Mouse (Mus musculus): ENCODE data around the gene Nlk. TPM values are rescaled to one million over a fixed set of nuclear protein-coding genes. Genes with fewer than 3 reads are reported as not detected.
"Not testable (repeated sequence)": the region's sequence is repeated elsewhere in the genome, so short reads cannot be mapped to it uniquely, and the experiment has no call there.

Gene Nlk
- polyA plus RNA-seq, 1 experiment from 2014 or later, result 25.8 TPM

GRCm38 (mm10) chr11:78536080-78536689 is 161.0 kb downstream of the Nlk start, which contains the start of the genes Tnfaip1 and Ift20:
Tnfaip1 (minus strand) TSS chr11:78536332.
Ift20 (plus strand) TSS chr11:78536361.
- DNase-seq (ENCODE audit: low spot score, missing footprints) (peak; percentile 99), ATAC-seq (ENCODE audit: low FRiP score) (peak; percentile 98)
- under 1% methylated on average over 52 of the region's 52 CpGs for WGBS
- Histone ChIP-seq H3K4me1 (ENCODE audit: control insufficient read depth, insufficient read depth, low read length) (peaks cover 17% of the 10 kb centered on the region), H3K27me3 (ENCODE audit: control insufficient read depth, insufficient read depth, low read length) (no peaks in the 10 kb centered on the region), H3K36me3 (ENCODE audit: control insufficient read depth, insufficient read depth, low read length) (peaks cover 5% of the 10 kb centered on the region; the same call in 1 of the 2 replicates), H3K4me2 (peak within 1 kb of the TSS; percentile 92), H3K9ac (ENCODE audit: low read length) (peak within 1 kb of the TSS; percentile 83), H3K4me3 (ENCODE audit: low read depth, low read length) (peak within 1 kb of the TSS; percentile 82), H3K9me3 (ENCODE audit: control insufficient read depth, low read length) (no peaks in the 10 kb centered on the region), H3K27ac (ENCODE audit: low read depth, low read length) (peak within 1 kb of the TSS; percentile 74)

GRCm38 (mm10) chr11:78535376-78536079 is 161.6 kb downstream of the Nlk start:
- H3K9me3 ChIP-seq (ENCODE audit: control insufficient read depth, low read length), result no peaks in the 10 kb centered on the region
- H3K4me1 ChIP-seq (ENCODE audit: control insufficient read depth, insufficient read depth, low read length), result peaks cover 17% of the 10 kb centered on the region
- WGBS, result 1% methylated on average over 23 of the region's 23 CpGs
- DNase-seq (ENCODE audit: low spot score, missing footprints) (peak; percentile 89), ATAC-seq (ENCODE audit: low FRiP score) (peak; percentile 23)
- peak overlapping the region; percentile 83 for H3K9ac ChIP-seq (ENCODE audit: low read length)
- H3K36me3 ChIP-seq (ENCODE audit: control insufficient read depth, insufficient read depth, low read length), result peaks cover 5% of the 10 kb centered on the region; the same call in 1 of the 2 replicates
- peak overlapping the region; percentile 81 for H3K4me2 ChIP-seq
- peak overlapping the region; percentile 74 for H3K27ac ChIP-seq (ENCODE audit: low read depth, low read length)
- peak overlapping the region; percentile 82 for H3K4me3 ChIP-seq (ENCODE audit: low read depth, low read length)
- no peaks in the 10 kb centered on the region for H3K27me3 ChIP-seq (ENCODE audit: control insufficient read depth, insufficient read depth, low read length)

DNA sequence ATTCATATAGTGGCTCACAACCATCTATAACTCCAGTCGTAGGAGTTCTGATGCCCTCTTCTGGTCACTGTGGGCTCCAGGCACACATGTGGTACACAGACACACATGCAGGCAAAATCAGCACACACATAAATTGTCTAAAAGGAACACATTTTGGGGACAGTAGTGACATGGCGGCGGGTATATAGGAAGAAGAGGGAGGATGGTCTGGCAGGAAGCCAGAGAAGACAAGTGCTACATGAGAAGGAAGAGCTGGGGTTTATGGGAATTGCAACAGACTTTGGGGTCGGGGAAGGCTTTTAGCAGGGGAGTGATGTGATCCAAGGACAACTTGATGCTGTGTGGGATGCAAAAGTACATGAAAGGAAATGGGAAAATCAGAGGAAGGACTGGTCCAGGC is 162.7 kb downstream of the Nlk start:
- 90% methylated on average over 4 of the region's 4 CpGs for WGBS
- H3K4me1 ChIP-seq (ENCODE audit: control insufficient read depth, insufficient read depth, low read length), result peaks cover 17% of the 10 kb centered on the region
- H3K36me3 ChIP-seq (ENCODE audit: control insufficient read depth, insufficient read depth, low read length), result peaks cover 6% of the 10 kb centered on the region; the same call in 1 of the 2 replicates
- H3K9me3 ChIP-seq (ENCODE audit: control insufficient read depth, low read length), result no peaks in the 10 kb centered on the region
- no peak for DNase-seq (ENCODE audit: low spot score, missing footprints)
- no peak for ATAC-seq (ENCODE audit: low FRiP score)
- no peak overlapping the region for H3K4me3 ChIP-seq (ENCODE audit: low read depth, low read length)
- H3K4me2 ChIP-seq, result peak overlapping the region; percentile 81; the same call in 1 of the 2 replicates
- H3K27me3 ChIP-seq (ENCODE audit: control insufficient read depth, insufficient read depth, low read length), result no peaks in the 10 kb centered on the region
- no peak overlapping the region for H3K9ac ChIP-seq (ENCODE audit: low read length)
- H3K27ac ChIP-seq (ENCODE audit: low read depth, low read length), result no peak overlapping the region

- not testable (repeated sequence) for DNase-seq (ENCODE audit: low spot score, missing footprints); H3K4me2 ChIP-seq; H3K27ac ChIP-seq (ENCODE audit: low read depth, low read length); H3K4me3 ChIP-seq (ENCODE audit: low read depth, low read length); H3K27me3 ChIP-seq (ENCODE audit: control insufficient read depth, insufficient read depth, low read length); H3K9ac ChIP-seq (ENCODE audit: low read length); ATAC-seq (ENCODE audit: low FRiP score); H3K9me3 ChIP-seq (ENCODE audit: control insufficient read depth, low read length); H3K4me1 ChIP-seq (ENCODE audit: control insufficient read depth, insufficient read depth, low read length)
- 89% methylated on average over 10 of the region's 10 CpGs for WGBS
- H3K36me3 ChIP-seq (ENCODE audit: control insufficient read depth, insufficient read depth, low read length), result peaks cover 16% of the 10 kb centered on the region
These were observed 165.7 kb downstream of the Nlk start for GRCm38 (mm10) chr11:78531515-78531914.

DNA sequence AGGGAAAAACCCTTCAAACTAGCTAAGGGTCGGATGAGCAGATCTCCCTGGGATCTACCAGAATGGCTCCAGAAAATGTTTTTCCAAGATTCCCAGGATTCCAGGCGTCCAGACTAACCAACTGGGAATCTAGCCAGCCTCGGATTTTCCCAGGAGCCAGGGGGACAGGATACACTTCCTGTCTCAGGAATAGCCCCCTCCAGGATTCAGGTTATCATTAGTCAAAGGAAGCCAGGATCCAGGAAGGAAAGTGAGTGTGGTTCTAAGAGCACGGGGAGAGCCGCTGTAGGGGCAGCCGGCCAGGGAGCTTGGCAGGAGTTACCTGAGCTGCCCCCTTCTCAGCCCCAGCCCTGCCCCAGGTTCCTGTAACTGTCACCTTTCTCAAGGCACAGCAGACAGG is 166.1 kb downstream of the Nlk start:
- Histone ChIP-seq H3K4me3 (ENCODE audit: low read depth, low read length) (no peak overlapping the region), H3K36me3 (ENCODE audit: control insufficient read depth, insufficient read depth, low read length) (peaks cover 19% of the 10 kb centered on the region), H3K4me1 (ENCODE audit: control insufficient read depth, insufficient read depth, low read length) (peaks cover 9% of the 10 kb centered on the region), H3K9me3 (ENCODE audit: control insufficient read depth, low read length) (no peaks in the 10 kb centered on the region), H3K4me2 (no peak overlapping the region), H3K27me3 (ENCODE audit: control insufficient read depth, insufficient read depth, low read length) (no peaks in the 10 kb centered on the region), H3K27ac (ENCODE audit: low read depth, low read length) (no peak overlapping the region), H3K9ac (ENCODE audit: low read length) (no peak overlapping the region)
- ATAC-seq (ENCODE audit: low FRiP score), result no peak
- DNase-seq (ENCODE audit: low spot score, missing footprints), result no peak
- 86% methylated on average over 6 of the region's 6 CpGs for WGBS

GRCm38 (mm10) chr11:78530001-78530400 is 167.2 kb downstream of the Nlk start:
- no peaks in the 10 kb centered on the region for H3K9me3 ChIP-seq (ENCODE audit: control insufficient read depth, low read length)
- no peak overlapping the region for H3K4me3 ChIP-seq (ENCODE audit: low read depth, low read length)
- ATAC-seq (ENCODE audit: low FRiP score) (no peak), DNase-seq (ENCODE audit: low spot score, missing footprints) (no peak)
- H3K4me2 ChIP-seq, result no peak overlapping the region
- peaks cover 26% of the 10 kb centered on the region for H3K36me3 ChIP-seq (ENCODE audit: control insufficient read depth, insufficient read depth, low read length)
- peaks cover 5% of the 10 kb centered on the region for H3K4me1 ChIP-seq (ENCODE audit: control insufficient read depth, insufficient read depth, low read length)
- H3K27ac ChIP-seq (ENCODE audit: low read depth, low read length), result no peak overlapping the region
- H3K27me3 ChIP-seq (ENCODE audit: control insufficient read depth, insufficient read depth, low read length), result no peaks in the 10 kb centered on the region
- WGBS, result 94% methylated on average over 12 of the region's 12 CpGs
- H3K9ac ChIP-seq (ENCODE audit: low read length), result no peak overlapping the region

GRCm38 (mm10) chr11:78528714-78529113 is 168.5 kb downstream of the Nlk start:
- Histone ChIP-seq H3K9ac (ENCODE audit: low read length) (no peak overlapping the region), H3K36me3 (ENCODE audit: control insufficient read depth, insufficient read depth, low read length) (peaks cover 29% of the 10 kb centered on the region), H3K4me3 (ENCODE audit: low read depth, low read length) (no peak overlapping the region), H3K27ac (ENCODE audit: low read depth, low read length) (no peak overlapping the region), H3K27me3 (ENCODE audit: control insufficient read depth, insufficient read depth, low read length) (no peaks in the 10 kb centered on the region), H3K4me1 (ENCODE audit: control insufficient read depth, insufficient read depth, low read length) (no peaks in the 10 kb centered on the region), H3K9me3 (ENCODE audit: control insufficient read depth, low read length) (no peaks in the 10 kb centered on the region), H3K4me2 (no peak overlapping the region)
- 81% methylated on average over 9 of the region's 9 CpGs for WGBS
- DNase-seq (ENCODE audit: low spot score, missing footprints), result no peak
- no peak for ATAC-seq (ENCODE audit: low FRiP score)

- 100% methylated on average over 2 of the region's 2 CpGs for WGBS
- Histone ChIP-seq H3K9ac (ENCODE audit: low read length) (no peak overlapping the region), H3K36me3 (ENCODE audit: control insufficient read depth, insufficient read depth, low read length) (peaks cover 45% of the 10 kb centered on the region), H3K9me3 (ENCODE audit: control insufficient read depth, low read length) (no peaks in the 10 kb centered on the region), H3K4me1 (ENCODE audit: control insufficient read depth, insufficient read depth, low read length) (no peaks in the 10 kb centered on the region), H3K27me3 (ENCODE audit: control insufficient read depth, insufficient read depth, low read length) (no peaks in the 10 kb centered on the region), H3K4me2 (no peak overlapping the region), H3K27ac (ENCODE audit: low read depth, low read length) (no peak overlapping the region), H3K4me3 (ENCODE audit: low read depth, low read length) (no peak overlapping the region)
- ATAC-seq (ENCODE audit: low FRiP score) (no peak), DNase-seq (ENCODE audit: low spot score, missing footprints) (no peak)
These were observed 172.3 kb downstream of the Nlk start for GRCm38 (mm10) chr11:78524838-78525237.

DNA sequence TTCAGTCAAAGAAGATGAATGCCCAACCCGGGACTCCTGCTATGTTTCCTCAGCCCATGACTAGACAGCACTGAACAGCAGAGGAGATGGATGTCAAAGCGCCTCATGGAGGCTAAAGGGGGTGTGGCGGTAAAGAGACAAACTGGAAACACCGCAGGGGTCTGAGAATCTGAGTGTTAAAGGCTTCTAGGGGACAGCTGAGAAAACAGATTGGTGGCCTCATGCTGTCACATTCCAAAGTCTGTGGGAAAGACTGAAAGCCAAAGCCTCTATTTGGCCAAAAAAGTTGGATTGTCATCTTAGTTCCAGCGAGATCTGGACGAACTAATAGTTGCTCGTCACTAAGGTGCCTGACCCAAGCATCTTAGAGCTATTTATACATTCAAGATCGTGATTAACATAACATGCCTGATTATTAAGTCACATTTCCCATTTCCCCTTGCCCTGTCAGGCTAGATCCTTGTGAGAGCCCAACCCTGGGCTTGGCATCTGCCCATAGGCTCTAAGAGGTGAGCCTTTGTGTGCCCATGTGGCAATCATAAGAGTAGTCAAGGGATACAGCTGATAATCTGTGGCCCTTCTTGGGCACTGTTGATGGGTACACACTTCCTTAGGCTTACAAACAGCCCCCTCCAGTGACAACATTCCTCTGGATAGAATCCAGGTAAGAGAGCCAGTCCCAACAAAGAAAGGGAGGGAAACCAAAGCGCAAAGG is 173.8 kb downstream of the Nlk start:
- WGBS, result 83% methylated on average over 9 of the region's 9 CpGs
- no peak for ATAC-seq (ENCODE audit: low FRiP score)
- no peak overlapping the region for H3K4me2 ChIP-seq
- no peaks in the 10 kb centered on the region for H3K9me3 ChIP-seq (ENCODE audit: control insufficient read depth, low read length)
- no peak overlapping the region for H3K9ac ChIP-seq (ENCODE audit: low read length)
- no peak for DNase-seq (ENCODE audit: low spot score, missing footprints)
- H3K27ac ChIP-seq (ENCODE audit: low read depth, low read length), result no peak overlapping the region
- H3K4me1 ChIP-seq (ENCODE audit: control insufficient read depth, insufficient read depth, low read length), result no peaks in the 10 kb centered on the region
- H3K27me3 ChIP-seq (ENCODE audit: control insufficient read depth, insufficient read depth, low read length), result no peaks in the 10 kb centered on the region
- no peak overlapping the region for H3K4me3 ChIP-seq (ENCODE audit: low read depth, low read length)
- peaks cover 47% of the 10 kb centered on the region for H3K36me3 ChIP-seq (ENCODE audit: control insufficient read depth, insufficient read depth, low read length)
